Mouse (Mus musculus): ENCODE results near the gene Ssxb10.
A peak's percentile ranks its signal among the peaks of the same experiment; 100 is the strongest.
"Not testable (repeated sequence)": the region's sequence is repeated elsewhere in the genome, so short reads cannot be mapped to it uniquely, and the experiment has no call there.

Gene Ssxb10

GRCm38 (mm10) chrX:8327124-8327523 lies at the start of gene Ssxb10:
TSS of gene Ssxb10 (plus strand) at chrX:8327424.
- DNase-seq (ENCODE audit: low spot score), result no peak

- DNase-seq (ENCODE audit: low spot score), result no peak
These were observed 38.6 kb upstream of the Ssxb10 start for GRCm38 (mm10) chrX:8288621-8289020.

- DNase-seq (ENCODE audit: low spot score), result no peak
These were observed 17.9 kb upstream of the Ssxb10 start for GRCm38 (mm10) chrX:8309302-8309701.

- peak; percentile 25 for DNase-seq (ENCODE audit: low spot score)
These were observed 12.3 kb upstream of the Ssxb10 start for GRCm38 (mm10) chrX:8314905-8315304.

GRCm38 (mm10) chrX:8366678-8367077 lies 39.5 kb downstream of the Ssxb10 start, which contains the start of gene Ssxb9:
TSS of gene Ssxb9 (plus strand) at chrX:8366978.
- not testable (repeated sequence) for DNase-seq (ENCODE audit: low spot score)

Data from retina, embryonic 14.5 days (tissue).